Mouse (Mus musculus) lung, postnatal 0 days (tissue): ENCODE results near the gene Atp4a. TPM values are rescaled to one million over a fixed set of nuclear protein-coding genes. Genes with fewer than 3 reads are reported as not detected.

Source experiments
- ATAC-seq: fragments of 200-750 bp; cut with Nextera tagmentation; 2 replicates; pipeline ENCODE4 v1.8.0; 2017; ENCODE audit warnings: moderate library complexity
- DNase-seq: peaks from one replicate; pipeline ENCODE4 v3.0.0-alpha.2; 2016; ENCODE audit warnings: low spot score
- H3K27ac ChIP-seq: fragments of 300-500 bp; sonication (generic); 2 replicates; pipeline ENCODE4 v1.5.1; 2014; ENCODE audit warnings: antibody characterized with exemption, mild to moderate bottlenecking, low read length, mixed read lengths
- H3K27me3 ChIP-seq: fragments of 300-500 bp; sonication (generic); replicated peaks from 2 replicates; pipeline ENCODE4 v1.6.1; 2014; ENCODE audit warnings: low read length, mixed read lengths; ENCODE audit not compliant: insufficient read depth
- H3K36me3 ChIP-seq: fragments of 300-500 bp; sonication (generic); 2 replicates; pipeline ENCODE4 v1.6.1; 2014; ENCODE audit warnings: low read length, mixed read lengths; ENCODE audit not compliant: insufficient read depth
- H3K4me1 ChIP-seq: fragments of 300-500 bp; sonication (generic); 2 replicates; pipeline ENCODE4 v1.6.1; 2014; ENCODE audit warnings: antibody characterized with exemption, low read depth, low read length, mixed read lengths; ENCODE audit not compliant: insufficient read depth
- H3K4me2 ChIP-seq: fragments of 300-500 bp; sonication (generic); replicated peaks from 2 replicates; pipeline ENCODE4 v1.6.1; 2014; ENCODE audit warnings: low read depth, mild to moderate bottlenecking, low read length, moderate library complexity, mixed read lengths
- H3K4me3 ChIP-seq: fragments of 300-500 bp; sonication (generic); 2 replicates; pipeline ENCODE4 v1.5.1; 2014; ENCODE audit warnings: low read depth, low read length
- H3K9ac ChIP-seq: fragments of 300-500 bp; sonication (generic); replicated peaks from 2 replicates; pipeline ENCODE4 v1.6.1; 2014; ENCODE audit warnings: low read depth, mild to moderate bottlenecking
- H3K9me3 ChIP-seq: fragments of 300-500 bp; sonication (generic); 2 replicates; pipeline ENCODE4 v1.6.1; 2016; ENCODE audit warnings: low read length, mixed read lengths
- CTCF ChIP-seq: IDR thresholded peaks from 2 replicates; pipeline ENCODE4 v1.5.1; 2016; ENCODE audit warnings: antibody characterized with exemption, mild to moderate bottlenecking
- EP300 ChIP-seq: IDR thresholded peaks from 2 replicates; pipeline ENCODE4 v1.6.1; 2016; ENCODE audit warnings: antibody characterized with exemption, mild to moderate bottlenecking, control low read depth
- WGBS: fragments of 180-500 bp; shearing (Covaris S2); extraction: QIAGEN DNeasy Blood & Tissue Kit; methylation state at CpG from one replicate; pipeline ENCODE4 v1.1.7; 2014; 5-methylcytosine and 5-hydroxymethylcytosine counted together
- polyA plus RNA-seq: library from polyadenylated mRNA; unstranded; fragments of >200 nt; fragmentation: Nextera tagmentation; extraction: Ambion mirVana; gene quantifications from 2 replicates; pipeline ENCODE4 v1.2.1, GENCODE M21; 2015

Atp4a gene
- polyA plus RNA-seq, 1 experiment from 2014 or later, result not detected

GRCm38 (mm10) chr7:30744022-30744598, 32.1 kb downstream of the Atp4a start:
- H3K27ac ChIP-seq, result peak overlapping the region; percentile 64; the same call in 1 of the 2 replicates
- H3K27me3 ChIP-seq, result no peaks in the 10 kb centered on the region
- H3K4me1 ChIP-seq, result 0 out of 2 replicates have a peak, but pooled peaks cover 3% of the 10 kb centered on the region
- TF ChIP-seq CTCF (peak; percentile 43), EP300 (peak; percentile 75; the same call in 1 of the 2 replicates)
- H3K9me3 ChIP-seq, result no peaks in the 10 kb centered on the region
- no peak overlapping the region for H3K4me2 ChIP-seq
- DNase-seq (peak; percentile 88), ATAC-seq (peak; percentile 94)
- H3K4me3 ChIP-seq, result no peak overlapping the region
- H3K36me3 ChIP-seq, result no peaks in the 10 kb centered on the region
- whole genome bisulfite sequencing, result 18% methylated on average over 4 of the region's 4 CpGs
- H3K9ac ChIP-seq, result no peak overlapping the region

- Histone ChIP-seq H3K4me1 (peaks cover 3% of the 10 kb centered on the region; the same call in 1 of the 2 replicates), H3K9ac (no peak overlapping the region), H3K4me3 (no peak overlapping the region), H3K4me2 (no peak overlapping the region), H3K27ac (no peak overlapping the region), H3K36me3 (no peaks in the 10 kb centered on the region), H3K9me3 (no peaks in the 10 kb centered on the region), H3K27me3 (no peaks in the 10 kb centered on the region)
- 80% methylated on average over 7 of the region's 7 CpGs for WGBS
- no peak for ATAC-seq
- no peak for DNase-seq
- no peak for TF ChIP-seq EP300
- peak; percentile 23; the same call in 1 of the 2 replicates for TF ChIP-seq CTCF
Measured at GRCm38 (mm10) chr7:30747525-30748204, 35.7 kb downstream of the Atp4a start.

GRCm38 (mm10) chr7:30749824-30750606, 38.0 kb downstream of the Atp4a start:
- TF ChIP-seq CTCF (no peak), EP300 (no peak)
- Histone ChIP-seq H3K4me2 (no peak overlapping the region), H3K4me3 (no peak overlapping the region), H3K27ac (no peak overlapping the region), H3K27me3 (no peaks in the 10 kb centered on the region), H3K36me3 (no peaks in the 10 kb centered on the region), H3K4me1 (no peaks in the 10 kb centered on the region; the same call in 1 of the 2 replicates), H3K9me3 (no peaks in the 10 kb centered on the region; the same call in 1 of the 2 replicates), H3K9ac (no peak overlapping the region)
- 60% methylated on average over 13 of the region's 13 CpGs for WGBS
- ATAC-seq (peak; percentile 79), DNase-seq (peak; percentile 48)

GRCm38 (mm10) chr7:30751086-30751669, 39.2 kb downstream of the Atp4a start, which contains the start of gene Sbsn:
Sbsn (plus strand) TSS chr7:30751471.
- Histone ChIP-seq H3K4me2 (no peak within 1 kb of the TSS), H3K4me3 (no peak within 1 kb of the TSS), H3K4me1 (no peaks in the 10 kb centered on the region; the same call in 1 of the 2 replicates), H3K27ac (no peak within 1 kb of the TSS), H3K36me3 (no peaks in the 10 kb centered on the region), H3K9ac (no peak within 1 kb of the TSS), H3K27me3 (no peaks in the 10 kb centered on the region), H3K9me3 (no peaks in the 10 kb centered on the region; the same call in 1 of the 2 replicates)
- DNase-seq (peak; percentile 47), ATAC-seq (no peak)
- WGBS, result 37% methylated on average over 5 of the region's 5 CpGs
- no peak for TF ChIP-seq EP300
- TF ChIP-seq CTCF, result no peak

GRCm38 (mm10) chr7:30757001-30757400, 45.0 kb downstream of the Atp4a start:
- Histone ChIP-seq H3K9ac (no peak overlapping the region), H3K9me3 (no peaks in the 10 kb centered on the region; the same call in 1 of the 2 replicates), H3K4me3 (no peak overlapping the region), H3K4me1 (no peaks in the 10 kb centered on the region), H3K27ac (no peak overlapping the region), H3K27me3 (no peaks in the 10 kb centered on the region), H3K4me2 (no peak overlapping the region), H3K36me3 (no peaks in the 10 kb centered on the region)
- 74% methylated on average over 2 of the region's 3 CpGs for WGBS
- TF ChIP-seq CTCF, result no peak
- no peak for TF ChIP-seq EP300
- no peak for ATAC-seq
- DNase-seq, result no peak
